Mouse (Mus musculus): ENCODE data around the gene Wdr5b. TPM values are rescaled to one million over a fixed set of nuclear protein-coding genes. Genes with fewer than 3 reads are reported as not detected.
"Not testable (repeated sequence)": the region's sequence is repeated elsewhere in the genome, so short reads cannot be mapped to it uniquely, and the experiment has no call there.

The Wdr5b gene
- polyA plus RNA-seq (2014; fragmentation: Nextera tagmentation; extraction: Ambion mirVana) = 11.6 and 12.5 TPM in 2 replicates

DNA sequence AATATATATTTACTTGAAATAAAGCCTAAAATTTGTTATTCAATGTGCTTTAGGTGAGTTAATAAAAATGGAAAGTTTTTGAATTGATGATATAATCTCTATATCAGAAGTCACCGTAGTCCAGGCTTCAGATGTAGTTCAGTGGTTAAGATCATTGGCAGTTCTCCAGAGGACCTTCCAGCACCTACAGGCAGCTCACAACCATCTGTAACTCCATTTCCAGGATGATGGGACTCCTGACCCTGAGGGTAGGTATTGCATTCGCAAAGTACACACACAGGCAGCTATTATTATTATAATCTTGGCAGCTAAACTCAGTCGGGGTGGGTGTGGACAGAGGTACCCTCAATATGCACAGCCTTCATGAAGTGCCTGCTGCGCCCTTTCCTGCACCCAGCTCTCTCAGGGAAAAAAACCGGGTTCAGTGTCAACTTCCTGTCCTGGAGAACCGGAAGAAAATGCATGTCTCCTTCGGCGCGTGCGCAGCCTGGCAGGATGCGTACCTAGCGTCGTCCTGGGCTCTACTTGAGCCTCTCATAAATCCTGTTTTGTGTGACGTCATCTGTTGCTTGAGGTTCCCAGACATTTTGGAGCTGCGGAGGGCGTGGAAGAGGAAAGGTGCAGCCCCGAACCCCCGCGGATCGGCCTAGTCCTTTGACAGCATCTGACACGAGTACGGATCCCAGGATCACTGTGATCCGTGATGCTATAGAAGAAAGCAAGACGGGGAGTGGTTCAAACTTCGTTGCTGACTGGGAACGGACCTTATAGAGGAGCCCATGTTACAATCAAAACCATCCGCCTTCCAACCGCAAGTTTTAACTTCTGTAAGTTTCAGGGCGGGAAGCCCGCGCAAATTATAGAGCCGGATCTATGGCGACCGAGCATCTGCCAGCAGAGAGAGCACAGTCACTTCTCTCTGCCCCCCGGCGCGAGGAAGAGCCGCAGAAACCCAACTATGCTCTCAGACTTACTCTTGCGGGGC, at the start of gene Wdr5b:
TSS of gene Wdr5b (plus strand) at position 551 of the 985 bp plus-strand sequence.
- peak within 1 kb of the TSS; percentile 79 for H3K9ac ChIP-seq (ENCODE audit: low read length)
- H3K4me1 ChIP-seq (replicated peaks; ENCODE audit: control insufficient read depth, insufficient read depth, low read length) = 0 out of 2 replicates have a peak, but pooled peaks cover 6% of the 10 kb centered on the region
- H3K4me2 ChIP-seq (ENCODE audit: low read depth, low read length, severe bottlenecking) = peak within 1 kb of the TSS; percentile 85
- peak within 1 kb of the TSS; percentile 62 for H3K4me3 ChIP-seq (ENCODE audit: low read depth, low read length)
- no peaks in the 10 kb centered on the region; the same call in 1 of the 2 replicates for H3K36me3 ChIP-seq (ENCODE audit: control insufficient read depth, insufficient read depth, low read length)
- no peaks in the 10 kb centered on the region for H3K27me3 ChIP-seq (ENCODE audit: control insufficient read depth, insufficient read depth, low read length)
- DNase-seq (ENCODE audit: low spot score) (peak; percentile 91), ATAC-seq (replicated peaks; ENCODE audit: low FRiP score) (peak; percentile 95)
- peak within 1 kb of the TSS; percentile 46 for H3K27ac ChIP-seq (ENCODE audit: low read depth, low read length)
- 2% methylated on average over 39 of the region's 39 CpGs for WGBS
- no peaks in the 10 kb centered on the region for H3K9me3 ChIP-seq (ENCODE audit: control insufficient read depth, low read length)

DNA sequence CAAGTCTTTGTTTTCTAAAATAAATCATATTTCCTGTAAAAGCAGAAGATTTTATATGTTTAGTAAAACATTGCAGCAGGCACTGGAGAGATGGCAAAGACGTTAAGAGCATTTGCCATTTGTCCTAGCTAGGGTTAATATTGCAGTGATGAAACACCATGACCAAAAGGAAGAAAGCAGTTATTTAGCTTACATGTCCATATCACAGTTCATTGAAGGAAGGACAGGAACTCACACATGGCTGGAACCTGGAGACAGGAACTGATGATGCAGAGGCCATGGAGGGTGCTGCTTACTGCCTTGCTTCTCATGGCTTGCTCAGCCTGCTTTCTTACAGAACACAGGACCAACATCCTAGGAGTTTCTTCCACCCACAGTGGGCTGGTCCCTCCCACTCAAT, 48.6 kb upstream of the Wdr5b start:
- ATAC-seq (replicated peaks; ENCODE audit: low FRiP score) (no peak), DNase-seq (ENCODE audit: low spot score) (no peak)
- Histone ChIP-seq H3K9ac (ENCODE audit: low read length) (no peak overlapping the region), H3K27me3 (ENCODE audit: control insufficient read depth, insufficient read depth, low read length) (no peaks in the 10 kb centered on the region), H3K4me1 (replicated peaks; ENCODE audit: control insufficient read depth, insufficient read depth, low read length) (no peaks in the 10 kb centered on the region), H3K36me3 (ENCODE audit: control insufficient read depth, insufficient read depth, low read length) (no peaks in the 10 kb centered on the region), H3K9me3 (ENCODE audit: control insufficient read depth, low read length) (no peaks in the 10 kb centered on the region), H3K27ac (ENCODE audit: low read depth, low read length) (no peak overlapping the region), H3K4me2 (ENCODE audit: low read depth, low read length, severe bottlenecking) (no peak overlapping the region), H3K4me3 (ENCODE audit: low read depth, low read length) (no peak overlapping the region)
- 93% methylated on average over 1 of the region's 1 CpGs for WGBS

DNA sequence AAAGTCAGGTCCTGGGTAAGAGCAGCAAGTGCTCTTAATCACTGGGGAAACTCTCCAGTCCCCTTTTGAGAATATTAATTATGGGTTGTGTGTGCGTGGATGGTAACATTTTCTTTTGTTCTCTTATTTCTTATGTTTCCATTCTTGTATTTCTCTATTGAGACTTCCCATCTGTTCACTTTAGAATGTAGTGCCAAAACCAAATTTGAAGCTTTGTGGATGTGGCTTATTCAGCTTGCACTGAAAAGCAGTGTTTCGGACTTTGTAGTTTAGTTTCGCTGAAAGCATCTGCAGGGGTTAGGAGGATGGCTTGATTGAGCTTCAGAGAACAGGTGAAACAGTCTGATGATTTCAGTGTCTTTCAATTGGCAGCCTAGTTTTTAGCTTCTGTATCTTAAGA, 47.7 kb upstream of the Wdr5b start:
- Histone ChIP-seq H3K36me3 (ENCODE audit: control insufficient read depth, insufficient read depth, low read length) (no peaks in the 10 kb centered on the region), H3K27ac (ENCODE audit: low read depth, low read length) (no peak overlapping the region), H3K4me2 (ENCODE audit: low read depth, low read length, severe bottlenecking) (no peak overlapping the region), H3K4me1 (replicated peaks; ENCODE audit: control insufficient read depth, insufficient read depth, low read length) (no peaks in the 10 kb centered on the region), H3K9ac (ENCODE audit: low read length) (no peak overlapping the region), H3K9me3 (ENCODE audit: control insufficient read depth, low read length) (no peaks in the 10 kb centered on the region), H3K27me3 (ENCODE audit: control insufficient read depth, insufficient read depth, low read length) (no peaks in the 10 kb centered on the region), H3K4me3 (ENCODE audit: low read depth, low read length) (no peak overlapping the region)
- 92% methylated on average over 3 of the region's 3 CpGs for WGBS
- DNase-seq (ENCODE audit: low spot score) (no peak), ATAC-seq (replicated peaks; ENCODE audit: low FRiP score) (no peak)

DNA sequence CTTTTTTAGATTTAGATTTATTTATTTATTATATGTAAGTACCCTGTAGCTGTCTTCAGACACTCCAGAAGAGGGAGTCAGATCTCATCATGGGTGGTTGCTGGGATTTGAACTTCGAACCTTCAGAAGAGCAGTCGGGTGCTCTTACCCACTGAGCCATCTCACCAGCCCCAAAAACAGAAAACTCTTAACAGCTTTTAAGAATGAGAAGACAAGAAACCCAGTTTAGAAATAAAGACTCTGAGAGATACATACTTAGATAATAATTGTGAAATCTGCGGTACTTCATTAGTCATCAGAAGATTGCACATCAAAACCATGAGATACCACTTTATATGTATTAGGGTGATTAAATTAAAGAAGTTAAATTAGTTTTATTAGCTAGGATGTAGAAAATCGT, 42.1 kb upstream of the Wdr5b start:
- not testable (repeated sequence) for H3K36me3 ChIP-seq (ENCODE audit: control insufficient read depth, insufficient read depth, low read length); ATAC-seq (replicated peaks; ENCODE audit: low FRiP score); H3K27me3 ChIP-seq (ENCODE audit: control insufficient read depth, insufficient read depth, low read length); H3K4me2 ChIP-seq (ENCODE audit: low read depth, low read length, severe bottlenecking); H3K27ac ChIP-seq (ENCODE audit: low read depth, low read length); H3K9ac ChIP-seq (ENCODE audit: low read length); H3K4me3 ChIP-seq (ENCODE audit: low read depth, low read length); H3K9me3 ChIP-seq (ENCODE audit: control insufficient read depth, low read length); DNase-seq (ENCODE audit: low spot score); H3K4me1 ChIP-seq (replicated peaks; ENCODE audit: control insufficient read depth, insufficient read depth, low read length)
- WGBS = 92% methylated on average over 4 of the region's 4 CpGs

DNA sequence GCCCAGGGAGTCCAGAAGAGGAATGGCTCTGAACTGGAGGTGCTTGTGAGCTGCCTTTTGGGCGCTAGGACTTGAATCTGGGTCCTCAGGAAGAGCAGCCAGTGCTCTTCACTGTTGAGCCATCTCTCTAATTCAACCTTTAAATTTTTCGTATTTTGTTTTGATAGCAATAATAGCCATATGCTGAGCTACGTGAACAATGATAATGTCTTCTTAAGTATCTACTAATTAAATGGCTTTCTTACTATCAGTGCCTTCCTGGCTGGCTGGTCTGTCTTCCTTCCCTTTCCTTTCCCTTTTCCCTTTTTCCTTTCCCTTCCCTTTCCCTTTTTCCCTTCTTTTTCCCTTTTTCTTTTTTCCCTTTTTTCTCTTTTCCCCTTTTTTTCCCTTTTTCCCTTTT, 32.6 kb upstream of the Wdr5b start:
- no peak overlapping the region for H3K27ac ChIP-seq (ENCODE audit: low read depth, low read length)
- no peak for ATAC-seq (replicated peaks; ENCODE audit: low FRiP score)
- DNase-seq (ENCODE audit: low spot score) = no peak
- no peaks in the 10 kb centered on the region for H3K36me3 ChIP-seq (ENCODE audit: control insufficient read depth, insufficient read depth, low read length)
- H3K9ac ChIP-seq (ENCODE audit: low read length) = no peak overlapping the region
- H3K4me1 ChIP-seq (replicated peaks; ENCODE audit: control insufficient read depth, insufficient read depth, low read length) = no peaks in the 10 kb centered on the region
- WGBS = 97% methylated on average over 3 of the region's 3 CpGs
- H3K4me2 ChIP-seq (ENCODE audit: low read depth, low read length, severe bottlenecking) = no peak overlapping the region
- H3K9me3 ChIP-seq (ENCODE audit: control insufficient read depth, low read length) = no peaks in the 10 kb centered on the region
- H3K4me3 ChIP-seq (ENCODE audit: low read depth, low read length) = no peak overlapping the region
- H3K27me3 ChIP-seq (ENCODE audit: control insufficient read depth, insufficient read depth, low read length) = no peaks in the 10 kb centered on the region

DNA sequence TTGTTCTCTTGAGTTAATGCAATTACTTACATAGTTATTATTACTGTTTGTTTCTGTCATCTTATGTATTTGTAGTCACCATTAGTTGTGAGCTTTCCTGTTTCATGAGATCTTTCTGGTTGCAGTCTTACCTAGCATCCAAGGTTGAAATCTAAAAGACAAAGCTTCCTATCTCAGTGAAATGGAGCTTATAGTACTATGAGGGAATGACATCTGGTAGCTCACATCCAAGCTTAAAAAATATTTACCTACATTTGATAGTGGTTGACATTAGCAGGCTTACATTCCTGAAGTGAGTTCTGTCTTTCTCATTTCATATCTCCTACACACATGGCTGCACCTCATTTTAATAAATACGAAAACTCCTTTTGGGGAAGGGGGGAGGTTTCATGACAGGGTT, 24.7 kb upstream of the Wdr5b start:
- DNase-seq (ENCODE audit: low spot score) (no peak), ATAC-seq (replicated peaks; ENCODE audit: low FRiP score) (no peak)
- Histone ChIP-seq H3K9ac (ENCODE audit: low read length) (no peak overlapping the region), H3K36me3 (ENCODE audit: control insufficient read depth, insufficient read depth, low read length) (no peaks in the 10 kb centered on the region; the same call in 1 of the 2 replicates), H3K9me3 (ENCODE audit: control insufficient read depth, low read length) (no peaks in the 10 kb centered on the region), H3K27ac (ENCODE audit: low read depth, low read length) (no peak overlapping the region), H3K4me1 (replicated peaks; ENCODE audit: control insufficient read depth, insufficient read depth, low read length) (no peaks in the 10 kb centered on the region), H3K4me2 (ENCODE audit: low read depth, low read length, severe bottlenecking) (no peak overlapping the region), H3K27me3 (ENCODE audit: control insufficient read depth, insufficient read depth, low read length) (no peaks in the 10 kb centered on the region), H3K4me3 (ENCODE audit: low read depth, low read length) (no peak overlapping the region)
- 88% methylated on average over 1 of the region's 1 CpGs for WGBS

DNA sequence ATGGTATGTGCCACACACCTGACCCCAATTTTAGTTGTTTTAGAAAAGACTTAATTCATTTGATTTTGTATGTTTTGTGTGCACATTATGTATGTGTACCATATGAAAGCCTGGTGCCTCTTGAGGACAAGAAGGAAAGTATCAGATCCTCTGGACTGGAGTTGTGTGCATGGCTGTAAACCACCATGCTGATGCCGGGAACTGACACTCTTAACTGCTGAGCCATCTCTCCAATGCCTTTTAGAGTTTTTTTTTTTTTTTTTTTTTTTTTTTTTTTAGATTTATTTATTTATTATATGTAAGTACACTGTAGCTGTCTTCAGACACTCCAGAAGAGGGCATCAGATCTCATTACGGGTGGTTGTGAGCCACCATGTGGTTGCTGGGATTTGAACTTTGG, 12.9 kb upstream of the Wdr5b start:
- H3K9ac ChIP-seq (ENCODE audit: low read length); H3K4me3 ChIP-seq (ENCODE audit: low read depth, low read length); H3K36me3 ChIP-seq (ENCODE audit: control insufficient read depth, insufficient read depth, low read length); H3K4me1 ChIP-seq (replicated peaks; ENCODE audit: control insufficient read depth, insufficient read depth, low read length); H3K4me2 ChIP-seq (ENCODE audit: low read depth, low read length, severe bottlenecking); H3K27me3 ChIP-seq (ENCODE audit: control insufficient read depth, insufficient read depth, low read length); H3K9me3 ChIP-seq (ENCODE audit: control insufficient read depth, low read length); DNase-seq (ENCODE audit: low spot score); H3K27ac ChIP-seq (ENCODE audit: low read depth, low read length); ATAC-seq (replicated peaks; ENCODE audit: low FRiP score): not testable (repeated sequence)
- WGBS = 79% methylated on average over 1 of the region's 2 CpGs

DNA sequence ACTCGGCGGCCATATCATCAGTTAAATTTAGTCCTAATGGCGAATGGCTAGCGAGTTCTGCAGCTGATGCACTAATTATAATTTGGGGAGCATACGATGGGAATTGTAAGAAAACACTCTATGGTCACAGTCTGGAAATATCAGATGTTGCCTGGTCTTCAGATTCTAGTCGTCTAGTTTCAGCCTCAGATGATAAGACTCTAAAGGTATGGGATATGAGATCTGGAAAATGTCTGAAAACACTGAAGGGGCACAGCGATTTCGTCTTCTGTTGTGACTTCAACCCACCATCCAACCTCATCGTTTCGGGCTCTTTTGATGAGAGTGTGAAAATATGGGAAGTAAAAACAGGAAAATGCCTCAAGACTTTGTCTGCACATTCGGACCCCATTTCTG, 633 bp downstream of the Wdr5b start:
- DNase-seq (ENCODE audit: low spot score) (no peak), ATAC-seq (replicated peaks; ENCODE audit: low FRiP score) (no peak)
- Histone ChIP-seq H3K27me3 (ENCODE audit: control insufficient read depth, insufficient read depth, low read length) (no peaks in the 10 kb centered on the region), H3K36me3 (ENCODE audit: control insufficient read depth, insufficient read depth, low read length) (peaks cover 2% of the 10 kb centered on the region; the same call in 1 of the 2 replicates), H3K27ac (ENCODE audit: low read depth, low read length) (peak overlapping the region; percentile 46; the same call in 1 of the 2 replicates), H3K4me2 (ENCODE audit: low read depth, low read length, severe bottlenecking) (peak overlapping the region; percentile 85), H3K9ac (ENCODE audit: low read length) (peak overlapping the region; percentile 79), H3K4me3 (ENCODE audit: low read depth, low read length) (peak overlapping the region; percentile 62), H3K9me3 (ENCODE audit: control insufficient read depth, low read length) (no peaks in the 10 kb centered on the region), H3K4me1 (replicated peaks; ENCODE audit: control insufficient read depth, insufficient read depth, low read length) (0 out of 2 replicates have a peak, but pooled peaks cover 6% of the 10 kb centered on the region)
- WGBS = 34% methylated on average over 11 of the region's 11 CpGs

Measured in forebrain, embryonic 11.5 days (tissue).